Mouse (Mus musculus) gastrocnemius, postnatal 10 days (tissue): ENCODE data around the gene Rp9. TPM values are rescaled to one million over a fixed set of nuclear protein-coding genes. Genes with fewer than 3 reads are reported as not detected.
"Not testable (repeated sequence)": the region's sequence is repeated elsewhere in the genome, so short reads cannot be mapped to it uniquely, and the experiment has no call there.

Experiments
- DNase-seq: peaks from one replicate; pipeline ENCODE4 v3.0.0; 2021; ENCODE audit warnings: mixed read lengths
- total RNA-seq, 2 experiments: library from RNA; stranded (reverse); gene quantifications; 2 replicates each; pipeline ENCODE4 v1.2.3; 2021

Gene Rp9
- total RNA-seq, 2 experiments from 2014 or later, result 25.4 to 30.1 TPM

DNA sequence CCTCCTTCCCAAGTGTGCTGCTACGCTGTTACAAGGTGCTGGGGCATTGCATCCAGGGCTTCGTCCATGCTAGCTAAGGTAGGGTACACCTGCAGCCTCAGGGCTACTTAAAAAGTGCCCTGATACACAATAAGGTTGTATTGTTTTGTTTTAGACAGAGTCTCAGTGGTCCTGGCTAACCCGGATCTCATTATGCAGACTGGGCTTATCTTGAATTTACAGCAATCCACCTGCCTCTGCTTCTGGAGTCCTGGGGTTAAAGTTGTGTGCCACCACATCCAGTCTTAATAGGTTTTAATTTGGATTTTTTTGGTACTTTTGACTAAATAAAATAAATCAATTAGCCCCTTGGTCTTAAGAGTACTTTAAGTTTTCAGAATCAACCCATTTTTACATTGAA is 49.7 kb downstream of the Rp9 start:
- DNase-seq, result no peak

DNA sequence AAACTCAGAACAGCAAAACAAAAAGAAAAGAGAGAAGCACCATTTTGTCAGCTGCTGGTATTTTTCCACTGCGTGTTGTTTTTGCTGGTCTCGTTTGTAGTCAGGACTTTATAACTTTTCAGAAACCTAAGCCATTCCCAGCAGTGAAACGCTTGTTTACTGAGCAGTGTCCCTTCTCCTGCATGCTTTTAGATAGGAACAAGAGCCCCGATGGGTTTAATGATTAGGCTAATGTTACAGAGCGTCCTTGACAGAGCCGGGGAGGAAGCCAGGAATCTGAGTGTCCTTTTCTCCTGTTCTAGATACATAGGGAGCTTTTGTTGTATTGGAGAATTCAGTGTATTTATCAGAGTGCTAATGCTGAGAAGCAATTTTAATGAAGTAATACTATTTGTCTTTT is 52.0 kb downstream of the Rp9 start:
- no peak for DNase-seq

DNA sequence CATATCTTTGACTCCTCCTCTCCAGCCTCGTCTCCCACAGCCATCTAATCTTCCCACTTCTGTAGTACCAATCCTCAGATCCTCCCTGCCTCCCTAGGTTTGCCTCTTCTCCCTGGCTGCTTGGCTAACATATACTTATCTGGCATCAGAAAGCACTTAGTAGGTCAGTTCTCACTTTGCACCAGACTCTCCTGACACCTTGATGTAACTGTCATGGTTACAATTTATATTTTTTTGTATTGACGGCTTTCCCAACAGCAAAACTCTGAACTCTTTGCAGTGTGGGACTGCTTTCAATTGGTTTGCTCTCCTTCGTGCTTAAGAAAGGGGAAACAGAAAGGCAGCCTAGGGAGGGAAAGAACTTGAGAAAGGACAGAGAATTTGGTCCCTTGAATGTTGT is 53.4 kb downstream of the Rp9 start:
- DNase-seq, result no peak

DNA sequence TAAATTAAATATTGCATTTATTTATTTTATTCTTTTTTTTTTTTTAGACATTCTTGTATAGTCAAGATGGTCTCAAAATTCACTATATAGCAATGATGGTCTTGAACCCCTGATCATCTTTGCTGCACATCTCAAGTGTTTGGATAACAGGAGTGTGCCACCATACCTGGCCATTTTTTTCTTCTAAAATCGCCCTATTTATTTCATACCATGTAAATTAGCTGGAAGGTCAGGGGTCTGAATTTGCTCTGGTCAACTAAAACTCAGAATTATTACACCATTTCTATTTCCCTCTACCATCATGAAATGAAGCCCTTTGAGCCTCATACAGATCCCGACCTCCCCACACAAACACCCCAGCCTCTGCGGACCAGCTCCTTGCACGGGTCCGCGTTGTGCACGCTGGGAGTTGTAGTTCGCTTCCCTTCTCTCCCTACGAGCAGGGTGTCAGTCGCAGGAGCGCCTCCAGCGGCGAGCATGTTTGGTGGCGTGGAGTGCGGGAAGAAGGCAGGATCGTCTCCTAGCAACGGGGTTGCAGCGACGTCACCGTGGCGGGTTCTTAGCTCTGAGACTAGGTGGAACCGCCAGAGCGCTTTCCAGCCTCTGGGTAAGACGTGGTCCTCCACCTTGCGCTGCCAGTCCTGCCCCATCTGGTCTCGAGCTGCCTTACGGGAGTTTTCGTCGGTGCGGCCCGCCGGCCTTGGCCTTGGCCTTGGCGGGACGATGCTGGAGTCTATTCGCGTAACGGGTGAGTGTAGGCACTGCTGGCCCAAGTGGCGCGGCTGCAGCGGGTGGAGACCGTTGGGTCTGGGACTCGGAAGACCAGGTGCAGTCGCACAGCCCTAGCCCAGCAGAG is 58.3 kb downstream of the Rp9 start, which contains the start of gene 9530077C05Rik:
TSS of gene 9530077C05Rik (plus strand) at position 512 of the 856 bp plus-strand sequence.
- peak; percentile 92 for DNase-seq

DNA sequence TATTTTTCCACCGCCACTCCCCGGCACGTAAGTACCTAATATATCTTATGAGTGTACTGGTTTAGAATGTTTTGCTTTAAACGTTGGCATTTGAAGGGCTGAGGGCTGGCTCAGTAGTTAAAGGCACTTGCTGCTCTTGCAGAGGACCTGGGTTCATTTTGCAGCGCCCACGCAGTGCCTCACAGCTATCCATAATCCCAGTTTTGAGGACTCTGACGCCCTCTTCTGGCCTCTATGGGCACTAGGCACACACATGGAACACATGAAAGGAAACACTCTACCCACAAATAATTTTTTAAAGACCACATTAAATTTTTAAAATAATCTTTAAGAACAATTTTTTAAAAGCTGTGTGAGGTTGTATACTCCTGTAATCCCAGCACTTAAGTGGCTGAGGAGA is 60.0 kb downstream of the Rp9 start:
- no peak for DNase-seq

DNA sequence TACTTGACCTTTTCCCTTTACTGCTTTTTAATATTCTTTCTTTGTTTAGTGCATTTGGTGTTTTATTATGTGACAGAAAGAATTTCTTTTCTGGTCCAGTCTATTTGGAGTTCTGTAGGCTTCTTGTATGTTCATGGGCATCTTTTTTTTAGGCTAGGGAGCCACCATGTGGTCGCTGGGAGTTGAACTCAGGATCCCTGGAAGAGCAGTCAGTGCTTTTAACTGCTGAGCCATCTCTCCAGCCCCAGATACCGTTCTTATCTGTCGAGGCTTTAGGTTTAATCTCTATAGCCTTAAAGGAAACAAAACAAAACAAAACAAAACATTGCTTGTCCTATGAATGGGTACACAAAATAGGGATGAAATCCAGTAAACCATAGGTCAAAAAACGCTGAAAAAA is 61.2 kb downstream of the Rp9 start:
- DNase-seq, result not testable (repeated sequence)

DNA sequence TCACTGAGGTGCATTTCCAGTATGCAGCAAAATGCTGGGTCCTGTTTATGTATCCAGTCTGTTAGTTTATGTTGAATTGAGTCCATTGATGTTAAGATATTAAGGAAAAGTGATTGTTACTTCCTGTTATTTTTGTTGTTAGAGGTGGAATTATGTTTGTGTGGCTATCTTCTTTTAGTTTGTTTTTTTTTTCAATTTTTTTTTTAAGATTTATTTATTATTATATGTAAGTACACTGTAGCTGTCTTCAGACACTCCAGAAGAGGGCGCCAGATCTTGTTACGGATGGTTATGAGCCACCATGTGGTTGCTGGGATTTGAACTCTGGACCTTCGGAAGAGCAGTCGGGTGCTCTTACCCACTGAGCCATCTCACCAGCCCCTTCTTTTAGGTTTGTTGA is 61.9 kb downstream of the Rp9 start:
- not testable (repeated sequence) for DNase-seq

DNA sequence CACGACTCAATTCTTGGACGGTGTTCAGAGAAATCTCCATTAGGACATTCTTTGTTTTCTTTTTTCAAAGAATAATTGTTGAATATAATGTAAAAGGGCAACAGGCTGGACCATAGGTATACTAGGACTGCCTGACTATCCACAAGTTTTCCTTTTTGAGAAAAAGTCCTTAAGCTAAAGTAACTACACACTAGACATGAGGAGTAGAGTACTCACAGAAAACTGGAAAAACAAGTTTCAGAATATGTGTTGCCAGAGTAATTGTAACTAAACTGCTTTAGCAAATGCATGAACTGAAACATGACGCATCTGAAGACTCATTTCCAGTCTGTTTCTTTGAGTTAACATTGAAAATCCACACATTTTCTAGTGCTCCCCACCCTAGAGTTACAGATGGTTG is 64.1 kb downstream of the Rp9 start:
- DNase-seq, result no peak

DNA sequence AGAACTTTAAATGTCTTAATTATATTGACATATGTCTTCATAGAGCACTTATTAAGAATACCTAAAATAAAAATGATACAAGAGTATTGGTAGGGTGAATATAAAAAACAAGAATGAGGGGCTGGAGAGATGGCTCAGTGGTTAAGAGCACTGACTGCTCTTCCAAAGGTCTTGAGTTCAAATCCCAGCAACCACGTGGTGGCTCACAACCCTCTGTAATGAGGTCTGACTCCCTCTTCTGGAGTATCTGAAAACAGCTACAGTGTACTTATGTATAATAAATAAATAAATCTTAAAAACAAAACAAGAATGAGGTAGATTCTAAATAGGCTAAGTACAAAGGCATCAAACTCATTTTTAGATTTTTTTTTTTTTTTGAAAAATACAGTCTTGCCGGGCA is 66.0 kb downstream of the Rp9 start:
- not testable (repeated sequence) for DNase-seq

DNA sequence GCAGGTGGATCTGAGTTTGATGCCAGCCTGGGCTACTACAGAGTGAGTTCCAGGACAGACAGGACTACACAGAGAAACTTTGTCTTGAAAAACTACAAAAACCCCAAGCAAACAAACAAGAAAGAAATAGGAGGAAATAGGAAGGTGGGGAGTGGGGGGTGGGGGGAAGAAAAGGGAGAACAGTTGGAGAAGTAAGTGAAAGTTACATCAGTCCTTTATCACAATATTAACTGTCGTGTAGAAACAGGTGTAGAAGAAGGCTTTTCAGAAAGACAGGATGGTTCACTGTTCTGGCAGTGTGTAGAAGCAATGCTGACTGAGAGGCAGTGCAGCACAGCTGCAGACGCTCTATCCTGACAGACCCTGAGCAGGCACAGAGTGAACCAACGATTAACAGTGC is 66.6 kb downstream of the Rp9 start:
- DNase-seq, result no peak

DNA sequence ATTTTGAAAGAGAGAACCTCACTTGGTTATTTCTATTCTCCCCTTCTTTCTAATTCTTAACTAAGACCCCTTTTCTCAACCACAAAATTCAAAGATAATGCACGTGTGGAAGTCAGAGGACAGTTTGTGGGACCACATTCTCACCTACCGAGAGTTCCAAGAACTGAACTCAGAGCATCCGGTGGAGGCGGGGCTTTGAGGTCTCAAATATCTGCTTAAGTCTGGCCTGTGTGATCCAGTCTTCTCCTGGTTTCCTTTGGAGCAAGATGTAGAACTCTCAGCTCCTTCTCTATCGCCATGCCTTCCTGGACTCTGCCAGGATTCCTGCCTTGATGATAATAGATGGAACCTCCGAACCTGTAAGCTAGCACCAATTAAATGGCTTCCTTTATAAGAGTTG is 67.5 kb downstream of the Rp9 start:
- DNase-seq, result no peak

DNA sequence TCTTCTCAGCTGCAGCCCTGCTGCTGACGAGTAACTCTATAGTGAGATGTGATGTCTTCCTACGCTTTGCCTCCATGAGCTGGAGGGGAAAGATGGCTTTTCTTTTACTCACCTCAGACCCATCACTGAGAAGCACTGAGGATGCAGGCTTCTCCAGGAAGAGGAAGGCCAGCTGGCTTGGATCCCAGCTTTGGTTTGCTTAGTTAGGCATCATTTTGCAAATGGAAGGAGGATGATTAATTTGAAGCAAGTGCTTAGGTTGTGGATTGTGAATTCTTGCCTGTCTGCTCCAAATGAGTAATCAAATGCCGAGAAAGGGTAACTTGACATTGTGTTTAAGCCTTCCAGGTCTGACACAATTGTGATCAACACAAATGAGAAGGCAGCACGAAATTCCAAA is 70.5 kb downstream of the Rp9 start:
- DNase-seq, result no peak

DNA sequence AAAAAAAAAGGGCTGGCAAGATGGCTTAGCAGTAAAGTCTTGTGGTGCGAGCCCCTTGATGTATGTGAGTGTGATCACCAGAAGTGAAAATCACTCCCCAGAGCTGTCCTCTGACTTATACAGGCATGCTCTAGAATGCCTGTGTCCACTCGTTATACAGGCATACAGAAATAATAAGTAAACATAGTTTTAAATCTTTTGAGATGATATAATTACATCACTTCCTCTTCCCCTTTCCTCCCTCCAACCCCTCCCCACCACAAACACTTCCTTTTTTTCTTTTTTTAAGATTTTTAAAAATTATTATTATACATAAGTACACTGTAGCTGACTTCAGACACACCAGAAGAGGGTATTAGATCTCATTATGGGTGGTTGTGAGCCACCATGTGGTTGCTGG is 74.8 kb downstream of the Rp9 start:
- no peak for DNase-seq

DNA sequence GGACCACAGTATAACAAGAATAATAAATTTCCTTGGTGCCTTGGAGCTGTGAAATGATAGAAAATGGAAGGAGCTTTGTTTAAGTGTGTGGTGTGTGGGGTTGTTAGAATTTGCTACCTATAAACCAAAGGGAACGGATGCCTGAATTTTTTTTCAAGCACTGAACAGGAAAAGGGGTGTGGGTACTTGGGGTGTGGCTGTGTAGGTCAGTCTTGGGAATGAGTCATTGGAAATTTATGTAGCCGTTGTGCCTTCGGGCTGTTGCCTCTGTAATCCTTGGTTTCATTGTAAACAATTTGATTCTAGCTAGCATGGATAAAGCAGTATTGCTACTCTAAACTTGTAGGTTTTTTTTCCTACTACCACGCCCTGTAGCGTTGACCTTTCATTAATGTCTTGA is 79.2 kb downstream of the Rp9 start:
- DNase-seq, result no peak

DNA sequence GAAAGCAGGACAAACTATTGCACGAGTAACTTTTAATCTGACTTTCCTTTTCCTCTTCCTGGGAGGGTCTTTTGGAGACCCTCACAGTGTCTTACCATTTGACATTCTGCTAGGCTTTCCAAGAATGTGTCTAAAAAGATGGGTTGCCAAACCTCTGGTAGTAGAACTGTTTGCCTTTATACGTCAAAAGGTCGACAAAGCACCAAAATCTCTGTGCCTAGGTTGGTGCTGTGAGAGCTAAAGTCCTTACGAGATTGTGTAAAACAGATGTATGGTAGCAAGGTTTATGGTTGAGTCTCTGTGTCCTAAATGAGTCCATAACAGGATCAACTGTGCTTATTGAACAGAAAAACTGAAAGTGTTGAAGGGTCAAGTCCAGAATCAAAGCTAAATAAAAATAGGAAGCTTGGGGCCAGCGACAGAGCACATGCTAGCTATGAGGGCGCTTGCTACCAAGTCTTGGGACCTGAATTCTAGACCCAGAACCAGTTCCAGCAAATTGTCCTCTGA is 79.8 kb downstream of the Rp9 start:
- DNase-seq, result no peak

DNA sequence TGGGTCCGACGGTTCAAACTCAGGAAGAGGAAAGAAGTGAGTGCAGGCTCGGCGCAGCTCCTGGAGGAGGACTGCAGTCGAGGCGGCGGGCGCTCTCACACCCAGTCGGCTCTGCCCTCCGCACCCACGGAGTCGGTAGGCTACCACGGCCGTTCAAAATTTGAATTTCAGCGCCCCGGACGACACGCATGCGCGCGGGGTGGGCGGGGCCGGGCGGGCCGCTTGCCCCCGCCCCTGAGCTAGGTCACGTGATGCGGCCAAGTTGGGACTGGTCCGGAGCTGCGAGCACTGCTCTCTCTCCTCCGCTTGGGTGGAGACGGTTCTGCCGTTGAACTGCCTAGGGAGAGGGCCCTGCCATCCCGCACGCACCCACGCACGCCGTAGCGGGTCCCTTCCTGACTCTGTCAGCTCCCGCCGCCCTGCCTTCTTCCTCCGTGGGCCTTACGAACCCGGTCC is 80.5 kb downstream of the Rp9 start, which contains the start of gene Anln:
TSS of gene Anln (minus strand) at position 168 of the 456 bp plus-strand sequence.
- DNase-seq, result peak; percentile 97

DNA sequence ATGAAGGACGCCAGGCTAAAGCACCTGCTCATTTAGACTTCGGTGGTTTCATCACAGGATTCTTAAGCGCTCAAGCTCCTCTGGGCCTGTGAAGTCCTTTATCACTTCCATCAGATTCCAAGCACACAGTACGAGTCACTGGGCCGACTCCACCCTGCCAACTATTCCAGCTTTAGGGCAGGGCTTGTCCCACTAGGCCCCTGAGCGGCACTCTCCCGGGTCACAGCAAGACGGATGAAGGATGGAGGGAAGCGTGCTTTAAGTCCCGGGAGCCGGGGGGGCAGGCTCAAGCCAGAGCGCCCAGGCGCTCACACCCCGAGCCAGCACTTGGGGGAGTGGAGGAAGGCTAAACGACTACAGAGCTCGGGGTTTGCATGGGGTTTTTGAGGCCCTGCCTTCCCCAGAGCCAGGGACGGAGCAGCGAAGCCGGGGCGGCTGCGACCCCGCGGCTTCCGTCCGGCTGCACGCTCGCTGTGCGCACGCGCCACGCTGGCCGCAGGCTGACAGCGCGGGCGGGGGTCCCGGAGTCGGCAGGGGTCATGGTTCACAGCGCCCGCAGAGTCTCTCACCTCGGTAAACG is 81.1 kb downstream of the Rp9 start:
- DNase-seq, result peak; percentile 23

DNA sequence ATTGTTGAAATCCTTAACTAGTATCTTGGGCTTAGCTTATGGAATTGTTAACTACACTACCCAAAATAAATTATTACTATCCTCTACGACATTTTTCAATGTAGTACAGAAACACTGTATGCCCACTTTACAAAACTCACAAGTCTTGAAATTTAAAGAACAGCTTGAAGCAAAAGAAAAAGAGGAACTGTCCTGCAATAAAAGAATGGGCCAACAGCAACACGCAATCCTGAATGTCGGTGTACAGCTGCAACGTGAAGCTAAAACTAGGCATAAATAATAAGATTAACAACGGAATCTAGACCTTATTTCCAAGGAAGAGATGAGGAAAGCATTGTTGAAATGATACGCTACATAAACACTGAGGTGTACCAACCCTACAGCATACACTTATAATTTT is 81.6 kb downstream of the Rp9 start:
- DNase-seq, result no peak

DNA sequence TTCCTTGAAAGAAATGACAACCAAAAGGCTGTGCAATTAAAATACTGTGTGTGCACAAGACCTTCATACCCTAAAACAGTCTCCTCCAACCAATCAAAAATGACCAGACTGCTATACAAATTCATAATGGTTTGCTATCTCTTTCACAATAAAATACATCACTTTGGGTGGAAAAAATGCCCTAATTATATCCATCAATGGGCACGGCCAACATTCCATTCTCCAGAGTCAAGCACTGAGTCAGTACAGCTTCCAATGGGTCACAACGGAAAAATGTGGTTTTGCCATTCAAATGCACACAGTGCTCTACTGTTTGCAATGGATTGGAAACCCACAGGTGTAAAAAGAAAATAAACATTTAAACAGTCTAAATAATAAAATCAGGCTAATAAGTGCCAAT is 83.7 kb downstream of the Rp9 start:
- no peak for DNase-seq

DNA sequence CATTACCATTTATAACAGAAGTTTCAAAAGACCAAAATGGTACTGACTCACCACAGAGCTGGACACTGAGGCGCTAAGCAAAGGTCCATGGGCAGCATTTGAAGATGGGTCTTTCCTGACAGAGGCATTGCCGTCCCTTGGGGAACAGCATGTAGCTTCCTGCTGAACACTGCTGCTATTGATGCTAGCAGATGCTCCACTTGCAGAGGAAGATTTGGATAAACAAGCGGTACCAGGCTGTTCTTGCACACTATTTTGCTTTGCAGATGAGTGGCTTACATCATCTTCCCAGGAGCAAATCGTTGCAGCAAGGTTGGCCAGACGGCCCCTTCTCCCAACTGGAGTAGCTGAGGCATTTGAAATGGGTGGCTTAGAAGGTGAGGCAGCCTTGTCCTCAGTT is 93.5 kb downstream of the Rp9 start:
- no peak for DNase-seq

DNA sequence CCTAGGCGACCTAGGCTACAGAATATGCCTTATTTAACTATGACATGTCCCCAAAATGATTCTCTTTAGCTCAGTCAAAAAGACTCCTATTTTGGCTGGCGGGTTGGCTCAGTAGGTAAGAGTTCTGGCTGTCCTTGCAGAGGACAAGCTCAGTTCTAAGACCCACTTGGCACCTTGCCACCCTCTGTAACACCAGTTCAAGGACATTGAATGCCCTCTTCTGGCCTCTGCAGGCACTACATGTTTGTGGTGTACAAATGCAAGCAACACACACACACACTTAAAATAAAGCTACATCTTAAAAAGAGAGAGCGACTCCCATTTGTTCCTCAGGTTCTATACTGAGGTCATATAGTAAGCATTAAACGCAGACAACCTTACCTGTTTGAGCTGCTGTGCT is 96.8 kb downstream of the Rp9 start:
- no peak for DNase-seq

DNA sequence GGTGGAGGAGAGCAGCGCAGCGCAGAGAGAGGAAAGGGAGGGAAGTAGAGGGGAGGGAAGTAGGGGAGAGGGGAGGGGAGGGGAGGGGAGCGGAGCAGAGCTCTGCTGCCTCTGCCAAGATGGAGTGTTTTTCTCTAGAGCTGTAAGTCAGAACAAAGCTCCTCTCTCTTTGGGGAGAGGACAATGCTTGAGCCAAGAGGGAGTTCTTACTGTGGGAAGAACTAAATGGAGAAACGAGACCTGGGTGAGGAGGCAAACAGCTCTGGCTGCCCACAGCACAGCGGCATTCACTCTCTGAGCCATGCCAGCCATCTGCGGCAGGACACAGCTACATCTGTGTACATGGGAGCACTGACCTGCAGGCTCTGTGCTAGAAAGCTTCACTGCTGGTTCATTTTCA is 101.5 kb downstream of the Rp9 start:
- DNase-seq, result no peak

DNA sequence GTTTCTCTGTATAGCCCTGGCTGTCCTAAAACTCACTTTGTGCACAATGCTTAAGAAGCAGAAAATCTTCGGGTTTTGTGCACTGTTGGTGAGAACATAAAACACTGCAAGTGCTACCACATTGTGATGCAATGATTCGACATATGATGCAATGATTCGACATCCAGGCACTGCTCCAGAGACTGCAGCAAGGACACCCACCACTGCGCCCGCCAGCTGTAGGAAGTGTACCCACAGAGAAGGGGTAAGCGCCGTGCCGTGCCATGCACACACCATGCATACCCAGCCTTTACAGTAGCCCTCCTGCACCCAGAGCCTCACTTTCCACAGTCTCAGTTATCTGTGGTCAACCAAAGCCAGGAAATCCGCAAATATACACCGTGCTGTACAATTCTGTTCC is 102.9 kb downstream of the Rp9 start:
- no peak for DNase-seq

DNA sequence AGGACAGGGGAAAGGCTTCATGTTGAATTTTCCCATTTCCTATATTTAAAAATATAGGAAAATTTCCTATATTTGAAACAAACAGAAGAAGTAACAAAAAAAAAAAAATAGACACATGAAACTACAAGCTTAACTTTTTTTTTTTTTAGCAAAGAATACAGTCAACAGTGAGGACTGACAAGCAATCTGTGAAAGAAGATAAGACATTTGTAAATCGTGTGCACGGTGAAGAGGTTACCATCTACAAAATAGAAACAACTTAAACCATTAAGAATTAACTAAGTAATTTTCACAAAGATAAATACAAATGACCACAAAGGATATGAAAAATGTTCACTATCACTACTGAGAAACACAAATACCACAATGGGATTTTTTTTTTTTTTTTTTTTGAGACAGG is 103.3 kb downstream of the Rp9 start:
- no peak for DNase-seq
